Mouse (Mus musculus) lung, postnatal 0 days (tissue): ENCODE data around the gene Olfr541.

Experiments
- CTCF ChIP-seq: IDR thresholded peaks from 2 replicates; pipeline ENCODE4 v1.5.1; 2016; ENCODE audit warnings: antibody characterized with exemption, mild to moderate bottlenecking
- EP300 ChIP-seq: IDR thresholded peaks from 2 replicates; pipeline ENCODE4 v1.6.1; 2016; ENCODE audit warnings: antibody characterized with exemption, mild to moderate bottlenecking, control low read depth

GRCm38 (mm10) chr7:140754556-140754955 lies 57.5 kb downstream of the Olfr541 start:
- TF ChIP-seq CTCF = no peak
- no peak for TF ChIP-seq EP300
